Mouse (Mus musculus) midbrain, embryonic 10.5 days (tissue): ENCODE measurements around the gene Xrcc3. TPM values are rescaled to one million over a fixed set of nuclear protein-coding genes. Genes with fewer than 3 reads are reported as not detected.

ENCODE experiments used
- DNase-seq: peaks from one replicate; pipeline ENCODE4 v3.0.0-alpha.2; 2017; ENCODE audit warnings: low spot score
- H3K27ac ChIP-seq: fragments of 300-500 bp; sonication (generic); replicated peaks from 2 replicates; pipeline ENCODE4 v1.5.1; 2016; ENCODE audit warnings: mild to moderate bottlenecking
- H3K27me3 ChIP-seq: fragments of 300-500 bp; sonication (generic); 2 replicates; pipeline ENCODE4 v1.6.1; 2016; ENCODE audit warnings: low read depth, mild to moderate bottlenecking; ENCODE audit not compliant: poor library complexity, severe bottlenecking
- H3K36me3 ChIP-seq: fragments of 300-500 bp; sonication (generic); 2 replicates; pipeline ENCODE4 v1.6.1; 2016; ENCODE audit warnings: mild to moderate bottlenecking, moderate library complexity
- H3K4me1 ChIP-seq: fragments of 300-500 bp; sonication (generic); 2 replicates; pipeline ENCODE4 v1.6.1; 2016
- H3K4me3 ChIP-seq: fragments of 300-500 bp; sonication (generic); 2 replicates; pipeline ENCODE4 v1.5.1; 2016; ENCODE audit warnings: mild to moderate bottlenecking, moderate library complexity
- H3K9me3 ChIP-seq: fragments of 300-500 bp; sonication (generic); replicated peaks from 2 replicates; pipeline ENCODE4 v1.6.1; 2016; ENCODE audit warnings: mild to moderate bottlenecking
- WGBS: fragments of 180-500 bp; shearing (Covaris S2); methylation state at CpG from one replicate; pipeline ENCODE4 v1.1.7; 2016; 5-methylcytosine and 5-hydroxymethylcytosine counted together
- polyA plus RNA-seq: library from polyadenylated mRNA; unstranded; fragments of >200 nt; fragmentation: Nextera tagmentation; extraction: Ambion mirVana; gene quantifications from 2 replicates; pipeline ENCODE4 v1.2.1, GENCODE M21; 2016

Xrcc3 gene
- polyA plus RNA-seq, 1 experiment from 2014 or later: 16.7 TPM

GRCm38 (mm10) chr12:111791474-111792104 lies 22.1 kb downstream of the Xrcc3 start:
- Histone ChIP-seq H3K27ac (no peak overlapping the region), H3K4me1 (no peaks in the 10 kb centered on the region), H3K36me3 (peaks cover 100% of the 10 kb centered on the region), H3K9me3 (no peaks in the 10 kb centered on the region), H3K27me3 (no peaks in the 10 kb centered on the region), H3K4me3 (no peak overlapping the region)
- WGBS: 93% methylated on average over 13 of the region's 13 CpGs
- DNase-seq: no peak

GRCm38 (mm10) chr12:111790631-111791030 lies 23.0 kb downstream of the Xrcc3 start:
- Histone ChIP-seq H3K4me1 (no peaks in the 10 kb centered on the region), H3K27me3 (no peaks in the 10 kb centered on the region), H3K36me3 (peaks cover 100% of the 10 kb centered on the region), H3K27ac (no peak overlapping the region), H3K4me3 (no peak overlapping the region), H3K9me3 (no peaks in the 10 kb centered on the region)
- no peak for DNase-seq
- 90% methylated on average over 7 of the region's 7 CpGs for WGBS

GRCm38 (mm10) chr12:111790090-111790489 lies 23.6 kb downstream of the Xrcc3 start:
- no peak overlapping the region for H3K27ac ChIP-seq
- H3K9me3 ChIP-seq: no peaks in the 10 kb centered on the region
- H3K4me3 ChIP-seq: no peak overlapping the region
- no peaks in the 10 kb centered on the region for H3K4me1 ChIP-seq
- DNase-seq: no peak
- 94% methylated on average over 5 of the region's 5 CpGs for WGBS
- peaks cover 100% of the 10 kb centered on the region for H3K36me3 ChIP-seq
- H3K27me3 ChIP-seq: no peaks in the 10 kb centered on the region

GRCm38 (mm10) chr12:111787015-111787414 lies 26.7 kb downstream of the Xrcc3 start:
- WGBS: 97% methylated on average over 6 of the region's 6 CpGs
- peaks cover 100% of the 10 kb centered on the region for H3K36me3 ChIP-seq
- DNase-seq: no peak

GRCm38 (mm10) chr12:111785174-111785573 lies 28.5 kb downstream of the Xrcc3 start:
- no peak for DNase-seq
- H3K4me1 ChIP-seq: no peaks in the 10 kb centered on the region
- 80% methylated on average over 15 of the region's 15 CpGs for WGBS
- no peaks in the 10 kb centered on the region for H3K9me3 ChIP-seq
- no peak overlapping the region for H3K27ac ChIP-seq
- H3K27me3 ChIP-seq: no peaks in the 10 kb centered on the region
- peaks cover 100% of the 10 kb centered on the region for H3K36me3 ChIP-seq
- H3K4me3 ChIP-seq: no peak overlapping the region

More at GRCm38 (mm10) chr12:111787015-111787414, 26.7 kb downstream of the Xrcc3 start:
- Histone ChIP-seq H3K9me3 (no peaks in the 10 kb centered on the region), H3K4me1 (no peaks in the 10 kb centered on the region), H3K4me3 (no peak overlapping the region), H3K27ac (no peak overlapping the region), H3K27me3 (no peaks in the 10 kb centered on the region)

- H3K4me3 ChIP-seq: no peak overlapping the region
- peaks cover 99% of the 10 kb centered on the region for H3K36me3 ChIP-seq
- H3K27ac ChIP-seq: no peak overlapping the region
- 100% methylated on average over 1 of the region's 1 CpGs for WGBS
- DNase-seq: no peak
- H3K9me3 ChIP-seq: no peaks in the 10 kb centered on the region; the same call in 1 of the 2 replicates
- H3K27me3 ChIP-seq: no peaks in the 10 kb centered on the region
- H3K4me1 ChIP-seq: 0 out of 2 replicates have a peak, but pooled peaks cover 2% of the 10 kb centered on the region
Measured at GRCm38 (mm10) chr12:111779544-111779943, 34.1 kb downstream of the Xrcc3 start.

GRCm38 (mm10) chr12:111777919-111778318 lies 35.8 kb downstream of the Xrcc3 start:
- Histone ChIP-seq H3K27ac (no peak overlapping the region), H3K36me3 (peaks cover 99% of the 10 kb centered on the region), H3K27me3 (no peaks in the 10 kb centered on the region), H3K4me3 (no peak overlapping the region), H3K4me1 (0 out of 2 replicates have a peak, but pooled peaks cover 4% of the 10 kb centered on the region), H3K9me3 (no peaks in the 10 kb centered on the region; the same call in 1 of the 2 replicates)
- 93% methylated on average over 13 of the region's 13 CpGs for WGBS
- no peak for DNase-seq

GRCm38 (mm10) chr12:111774845-111775244 lies 38.8 kb downstream of the Xrcc3 start:
- 81% methylated on average over 15 of the region's 15 CpGs for WGBS
- H3K4me1 ChIP-seq: peaks cover 10% of the 10 kb centered on the region
- no peaks in the 10 kb centered on the region for H3K27me3 ChIP-seq
- H3K4me3 ChIP-seq: no peak overlapping the region
- H3K27ac ChIP-seq: no peak overlapping the region
- H3K36me3 ChIP-seq: peaks cover 91% of the 10 kb centered on the region
- DNase-seq: no peak
- no peaks in the 10 kb centered on the region; the same call in 1 of the 2 replicates for H3K9me3 ChIP-seq

GRCm38 (mm10) chr12:111774156-111774555 lies 39.5 kb downstream of the Xrcc3 start:
- Histone ChIP-seq H3K4me3 (no peak overlapping the region), H3K27ac (no peak overlapping the region), H3K36me3 (peaks cover 88% of the 10 kb centered on the region), H3K27me3 (no peaks in the 10 kb centered on the region), H3K9me3 (no peaks in the 10 kb centered on the region; the same call in 1 of the 2 replicates), H3K4me1 (peaks cover 16% of the 10 kb centered on the region)
- WGBS: 92% methylated on average over 16 of the region's 16 CpGs
- DNase-seq: no peak

GRCm38 (mm10) chr12:111770651-111771050 lies 43.0 kb downstream of the Xrcc3 start:
- no peak overlapping the region for H3K27ac ChIP-seq
- no peak for DNase-seq
- peaks cover 49% of the 10 kb centered on the region for H3K4me1 ChIP-seq
- peaks cover 62% of the 10 kb centered on the region for H3K36me3 ChIP-seq
- no peaks in the 10 kb centered on the region for H3K27me3 ChIP-seq
- no peaks in the 10 kb centered on the region for H3K9me3 ChIP-seq
- no peak overlapping the region for H3K4me3 ChIP-seq
- WGBS: 93% methylated on average over 10 of the region's 10 CpGs

GRCm38 (mm10) chr12:111769816-111770577 lies 43.7 kb downstream of the Xrcc3 start:
- WGBS: 74% methylated on average over 8 of the region's 9 CpGs
- peak overlapping the region; percentile 49; the same call in 1 of the 2 replicates for H3K27ac ChIP-seq

GRCm38 (mm10) chr12:111769306-111769705 lies 44.4 kb downstream of the Xrcc3 start:
- Histone ChIP-seq H3K27me3 (no peaks in the 10 kb centered on the region), H3K27ac (peak overlapping the region; percentile 49; the same call in 1 of the 2 replicates), H3K9me3 (no peaks in the 10 kb centered on the region), H3K4me1 (peaks cover 55% of the 10 kb centered on the region), H3K4me3 (no peak overlapping the region), H3K36me3 (peaks cover 50% of the 10 kb centered on the region)
- DNase-seq: no peak
- 45% methylated on average over 10 of the region's 10 CpGs for WGBS

More at GRCm38 (mm10) chr12:111769816-111770577, 43.7 kb downstream of the Xrcc3 start:
- H3K36me3 ChIP-seq: peaks cover 56% of the 10 kb centered on the region
- no peaks in the 10 kb centered on the region for H3K9me3 ChIP-seq
- no peaks in the 10 kb centered on the region for H3K27me3 ChIP-seq
- peaks cover 56% of the 10 kb centered on the region for H3K4me1 ChIP-seq
- no peak overlapping the region for H3K4me3 ChIP-seq
- no peak for DNase-seq
